Mouse (Mus musculus) spleen, embryonic (tissue): ENCODE data around the gene Ap2b1.

Experiments used
- CTCF ChIA-PET: fragments of 350-600 bp; sonication (Branson Sonifier 250); formaldehyde crosslinking; loops from one replicate; lab custom pipeline; 2022; lab: Charles Lee

Gene Ap2b1

GRCm38 (mm10) chr11:83394802-83395439 lies 96.1 kb downstream of the Ap2b1 start:
- CTCF ChIA-PET = no interaction called here

- CTCF ChIA-PET = interaction anchor here (0.6 kb wide), 1 partner anchor 1431 kb away, joined by 6 read pairs; no protein-coding TSS in a partner anchor
Measured at GRCm38 (mm10) chr11:83397626-83398025, 98.8 kb downstream of the Ap2b1 start.

- CTCF ChIA-PET = no interaction called here
Measured at GRCm38 (mm10) chr11:83398724-83399123, 99.9 kb downstream of the Ap2b1 start.

GRCm38 (mm10) chr11:83403787-83404186 lies 105.0 kb downstream of the Ap2b1 start:
- CTCF ChIA-PET = no interaction called here

GRCm38 (mm10) chr11:83406391-83406790 lies 107.6 kb downstream of the Ap2b1 start:
- CTCF ChIA-PET = no interaction called here

- CTCF ChIA-PET = interaction anchor here (1.1 kb wide), 1 partner anchor 14 kb away, joined by 3 read pairs; no protein-coding TSS in a partner anchor
Measured at GRCm38 (mm10) chr11:83408242-83408641, 109.4 kb downstream of the Ap2b1 start.

- CTCF ChIA-PET = interaction anchor here (1.1 kb wide), 1 partner anchor 13 kb away, joined by 3 read pairs; no protein-coding TSS in a partner anchor
Measured at GRCm38 (mm10) chr11:83409087-83409754, 110.4 kb downstream of the Ap2b1 start, which contains the start of gene Rasl10b. Gene Rasl10b, plus strand, starts transcription at chr11:83409137.

GRCm38 (mm10) chr11:83409792-83410291 lies 111.0 kb downstream of the Ap2b1 start:
- CTCF ChIA-PET = no interaction called here

- CTCF ChIA-PET = no interaction called here
Measured at GRCm38 (mm10) chr11:83410510-83410909, 111.7 kb downstream of the Ap2b1 start.

GRCm38 (mm10) chr11:83417080-83417479 lies 118.3 kb downstream of the Ap2b1 start:
- CTCF ChIA-PET = no interaction called here

GRCm38 (mm10) chr11:83417708-83418107 lies 118.9 kb downstream of the Ap2b1 start:
- CTCF ChIA-PET = no interaction called here

GRCm38 (mm10) chr11:83418566-83418965 lies 119.7 kb downstream of the Ap2b1 start:
- CTCF ChIA-PET = no interaction called here

GRCm38 (mm10) chr11:83420338-83420737 lies 121.5 kb downstream of the Ap2b1 start:
- CTCF ChIA-PET = no interaction called here

- CTCF ChIA-PET = no interaction called here
Measured at GRCm38 (mm10) chr11:83421305-83421704, 122.5 kb downstream of the Ap2b1 start.

GRCm38 (mm10) chr11:83424681-83425080 lies 125.9 kb downstream of the Ap2b1 start:
- CTCF ChIA-PET = interaction anchor here (0.6 kb wide), 1 partner anchor 18 kb away, joined by 3 read pairs; no protein-coding TSS in a partner anchor

- CTCF ChIA-PET = interaction anchor here (0.7 kb wide), 1 partner anchor 344 kb away, joined by 3 read pairs; no protein-coding TSS in a partner anchor
Measured at GRCm38 (mm10) chr11:83426964-83427363, 128.1 kb downstream of the Ap2b1 start.

GRCm38 (mm10) chr11:83429355-83429754 lies 130.5 kb downstream of the Ap2b1 start, which contains the start of gene Gas2l2:
Gene Gas2l2, minus strand, starts transcription at chr11:83429455.
- CTCF ChIA-PET = no interaction called here

GRCm38 (mm10) chr11:83432533-83432932 lies 133.7 kb downstream of the Ap2b1 start:
- CTCF ChIA-PET = interaction anchor here (0.7 to 0.8 kb wide), 2 partner anchors 8 to 28 kb away, joined by 3 read pairs; no protein-coding TSS in a partner anchor

GRCm38 (mm10) chr11:83437377-83437776 lies 138.6 kb downstream of the Ap2b1 start, which contains the start of gene 1700020L24Rik:
Gene 1700020L24Rik, plus strand, starts transcription at chr11:83437677.
- CTCF ChIA-PET = no interaction called here

- CTCF ChIA-PET = interaction anchor here (1.3 kb wide), 1 partner anchor 33 kb away, joined by 4 read pairs; no protein-coding TSS in a partner anchor
Measured at GRCm38 (mm10) chr11:83439426-83440060, 140.7 kb downstream of the Ap2b1 start.
